Mouse (Mus musculus): ENCODE results near the gene Rbm48. TPM values are rescaled to one million over a fixed set of nuclear protein-coding genes. Genes with fewer than 3 reads are reported as not detected.
A peak's percentile ranks its signal among the peaks of the same experiment; 100 is the strongest.
"Not testable (repeated sequence)": the region's sequence is repeated elsewhere in the genome, so short reads cannot be mapped to it uniquely, and the experiment has no call there.

The Rbm48 gene
- total RNA-seq (2021), result 10 to 100 TPM; 11.8 to 13.9 TPM

DNA sequence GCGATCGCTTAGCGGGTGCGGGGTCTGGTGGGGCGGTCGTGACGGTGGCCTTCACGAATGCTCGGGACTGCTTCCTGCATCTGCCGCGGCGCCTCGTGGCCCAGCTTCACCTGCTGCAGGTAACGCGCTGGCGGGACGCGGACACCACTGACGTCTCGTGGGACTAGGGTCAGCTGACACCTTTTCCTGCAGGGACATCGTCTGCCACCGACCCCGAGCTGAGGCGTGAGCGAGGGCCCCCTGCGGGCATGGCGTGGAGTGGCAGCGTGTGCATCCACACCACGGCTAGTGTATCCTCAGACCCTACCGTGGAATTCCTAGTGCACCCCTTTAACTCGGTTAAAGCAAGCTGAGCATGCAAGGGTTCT lies at the start of gene Rbm48:
TSS of gene Rbm48 (minus strand) at position 187 of the 368 bp plus-strand sequence.
- DNase-seq, result peak; percentile 75 to 82

DNA sequence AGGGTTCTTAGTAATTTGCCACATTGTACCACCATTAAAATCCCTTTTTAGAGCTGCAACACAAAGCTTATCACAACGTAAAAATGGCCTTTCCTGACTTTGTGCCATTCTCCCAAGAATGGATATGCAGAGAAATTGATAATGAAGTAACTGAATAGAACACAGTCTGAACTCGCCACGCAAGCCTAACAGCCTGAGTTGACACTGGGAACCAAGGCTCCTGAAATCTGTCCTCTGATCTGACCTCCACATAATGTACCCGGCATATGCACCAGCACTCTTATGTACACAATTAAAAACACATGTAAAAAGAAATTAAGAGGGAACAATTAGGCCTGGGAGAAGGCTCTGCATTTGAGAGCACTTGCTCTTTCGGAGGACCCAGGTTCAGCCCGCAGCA lies 48.9 kb upstream of the Rbm48 start:
- DNase-seq, result no peak

DNA sequence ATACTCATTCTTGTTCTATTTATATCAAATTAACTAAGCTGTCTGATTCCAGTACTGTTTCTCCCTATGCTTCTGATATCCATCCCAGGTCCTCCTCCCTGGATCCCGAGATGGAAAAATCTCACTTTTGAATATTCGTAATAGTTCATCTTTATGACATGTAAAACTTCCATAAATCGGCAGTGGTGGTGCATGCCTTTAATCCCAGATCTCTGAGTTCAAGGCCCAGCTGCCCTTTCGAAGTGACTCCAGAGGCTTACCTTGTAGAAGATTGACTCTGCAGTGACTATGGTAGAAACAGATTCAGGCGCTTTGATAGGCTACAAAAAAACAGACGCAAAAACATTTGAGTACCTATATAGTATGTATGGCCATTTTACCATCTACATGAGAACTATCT lies 48.2 kb upstream of the Rbm48 start:
- DNase-seq, result no peak

GRCm38 (mm10) chr5:3635286-3635685 lies 38.9 kb upstream of the Rbm48 start:
- DNase-seq, result no peak

- DNase-seq, result no peak
These were observed 37.6 kb upstream of the Rbm48 start for GRCm38 (mm10) chr5:3633951-3634350.

- DNase-seq, result no peak
These were observed 36.9 kb upstream of the Rbm48 start for GRCm38 (mm10) chr5:3633315-3633714.

GRCm38 (mm10) chr5:3632285-3632684 lies 35.9 kb upstream of the Rbm48 start:
- no peak for DNase-seq

GRCm38 (mm10) chr5:3631512-3632271 lies 35.3 kb upstream of the Rbm48 start:
- no peak for DNase-seq

GRCm38 (mm10) chr5:3630055-3630454 lies 33.7 kb upstream of the Rbm48 start:
- DNase-seq, result no peak

DNA sequence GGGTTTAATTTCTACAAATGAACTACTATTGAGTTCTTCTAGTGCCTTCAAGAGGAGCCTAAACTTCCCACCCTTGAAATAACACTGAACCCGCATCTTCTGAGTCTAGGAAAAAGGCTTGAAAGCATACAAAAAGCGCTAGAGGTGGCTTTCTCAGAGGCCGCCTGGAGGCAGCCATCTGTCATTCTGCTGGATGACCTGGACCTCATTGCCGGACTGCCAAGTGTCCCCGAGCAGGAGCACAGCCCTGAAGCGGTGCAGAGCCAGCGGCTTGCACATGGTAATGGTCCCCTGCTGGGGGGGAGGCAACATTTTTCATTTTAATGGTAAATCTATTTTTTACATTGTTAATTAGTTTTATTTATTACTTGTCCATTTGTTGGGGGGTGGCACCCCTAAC lies 24.1 kb upstream of the Rbm48 start:
- no peak for DNase-seq

DNA sequence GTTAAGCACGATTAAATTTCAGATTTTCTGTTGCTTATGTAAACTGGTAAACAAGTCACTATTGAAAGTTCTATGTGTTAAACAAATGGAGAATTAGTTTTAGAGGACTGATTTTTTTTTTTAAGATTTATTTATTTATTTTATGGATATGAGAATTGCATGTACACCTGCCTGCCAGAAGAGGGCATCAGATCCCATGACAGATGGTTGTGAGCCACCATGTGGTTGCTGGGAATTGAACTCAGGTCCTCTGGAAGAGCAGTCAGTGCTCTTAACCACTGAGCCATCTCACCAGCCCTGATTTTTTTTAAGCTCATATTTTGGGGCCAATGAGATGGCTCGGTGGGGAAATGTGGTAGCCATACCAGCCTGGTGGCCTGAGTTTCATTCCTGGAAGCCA lies 15.4 kb upstream of the Rbm48 start:
- not testable (repeated sequence) for DNase-seq

GRCm38 (mm10) chr5:3609241-3609640 lies 12.9 kb upstream of the Rbm48 start:
- DNase-seq, result no peak

- DNase-seq, result no peak
These were observed 10.7 kb upstream of the Rbm48 start for GRCm38 (mm10) chr5:3607114-3607513.

- DNase-seq, result no peak
These were observed 4.4 kb upstream of the Rbm48 start for GRCm38 (mm10) chr5:3600790-3601189.

GRCm38 (mm10) chr5:3600298-3600697 lies 3.9 kb upstream of the Rbm48 start:
- DNase-seq, result no peak

DNA sequence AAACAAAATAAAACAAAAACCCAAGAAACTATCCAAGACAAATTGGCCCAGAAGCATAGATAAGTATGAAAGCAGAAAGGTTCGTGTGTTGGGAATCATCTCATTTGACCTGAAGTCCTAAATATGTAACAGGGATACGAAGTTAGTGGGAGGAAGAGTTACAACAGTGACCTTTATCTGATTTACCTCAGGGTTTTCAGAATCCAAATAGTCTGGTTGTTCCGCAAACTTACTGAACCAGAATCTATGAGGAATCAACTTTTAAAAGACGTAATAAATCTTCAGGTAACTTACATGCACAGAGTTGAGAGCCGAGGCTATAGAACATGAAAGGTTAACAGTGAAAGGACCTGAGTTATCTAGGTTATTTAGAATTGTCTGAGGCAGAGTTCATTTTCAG lies 2.4 kb upstream of the Rbm48 start:
- no peak for DNase-seq

DNA sequence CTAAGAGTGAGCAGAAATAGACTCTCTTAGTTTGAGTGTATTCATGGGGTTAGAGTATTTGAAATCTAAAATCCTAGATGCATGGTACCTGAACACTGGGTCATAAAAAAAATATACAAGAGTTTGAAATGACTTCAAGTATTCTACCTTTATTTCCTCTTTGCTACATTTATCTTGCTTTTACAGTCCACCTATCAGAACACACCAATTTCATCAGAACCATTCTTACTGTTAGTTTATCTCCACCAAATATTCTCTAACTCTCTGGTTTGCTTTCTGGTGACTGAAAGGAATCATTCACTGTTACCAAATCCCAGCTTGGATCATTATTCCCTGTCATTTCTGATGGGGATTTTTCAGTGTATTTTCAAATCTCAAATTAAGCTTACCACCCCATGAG lies 786 bp upstream of the Rbm48 start:
- DNase-seq, result no peak

DNA sequence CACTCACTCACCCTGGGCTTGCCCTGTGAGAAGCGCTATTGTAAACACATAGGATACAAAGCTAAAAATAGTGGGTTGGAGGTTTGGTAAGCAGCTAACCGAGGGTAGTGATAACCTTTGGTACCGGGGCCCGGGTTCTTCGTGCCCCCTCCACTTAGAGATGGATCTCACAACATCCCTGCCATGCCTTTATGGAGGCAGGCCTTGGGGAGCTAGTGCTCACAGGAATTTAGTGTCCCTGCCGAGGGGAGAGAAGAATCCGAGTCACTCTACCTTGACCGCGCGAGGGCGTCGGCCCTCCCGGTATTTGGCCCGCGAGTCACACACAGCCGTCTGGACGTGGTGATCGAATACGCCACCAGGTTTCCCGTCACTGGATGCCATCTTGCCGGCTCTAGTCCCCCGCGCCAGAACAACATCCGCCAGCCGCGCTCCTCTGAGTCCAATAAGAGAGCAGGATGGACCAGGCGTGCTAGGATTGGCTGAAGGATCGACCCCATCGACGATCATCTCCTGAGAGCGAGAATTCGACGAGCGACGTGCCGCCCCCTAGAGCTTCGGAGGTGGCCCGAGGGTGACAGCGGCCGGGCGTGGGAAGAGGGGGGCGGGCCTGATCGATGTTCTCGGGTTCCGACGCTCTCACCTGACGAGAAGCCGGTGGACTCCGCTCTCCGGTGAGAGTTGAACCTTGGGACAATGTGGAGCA lies 539 bp downstream of the Rbm48 start, which contains the start of gene Pex1:
TSS of gene Pex1 (plus strand) at position 374 of the 706 bp plus-strand sequence.
- peak; percentile 94 to 95 for DNase-seq

GRCm38 (mm10) chr5:3579066-3579465 lies 17.3 kb downstream of the Rbm48 start:
- no peak for DNase-seq

DNA sequence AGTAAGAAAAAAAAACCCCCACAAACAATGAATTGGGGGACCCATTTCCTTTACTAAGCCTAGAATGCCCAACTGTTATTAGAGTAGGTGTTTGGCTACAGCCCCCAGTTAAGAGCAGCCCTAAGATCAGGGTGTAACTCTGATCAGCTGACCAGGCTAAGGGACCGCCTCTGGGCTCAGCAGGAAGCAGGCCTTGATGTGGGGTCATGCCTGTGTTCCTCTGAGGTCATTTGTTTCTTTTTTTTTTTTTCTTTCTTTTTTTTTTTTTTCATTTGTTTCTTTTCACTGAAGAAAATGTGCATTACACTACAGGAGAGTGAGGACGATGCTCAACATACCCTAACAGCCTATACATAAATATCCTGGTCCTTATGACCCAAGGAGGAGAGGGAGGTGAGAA lies 18.4 kb downstream of the Rbm48 start:
- no peak for DNase-seq

DNA sequence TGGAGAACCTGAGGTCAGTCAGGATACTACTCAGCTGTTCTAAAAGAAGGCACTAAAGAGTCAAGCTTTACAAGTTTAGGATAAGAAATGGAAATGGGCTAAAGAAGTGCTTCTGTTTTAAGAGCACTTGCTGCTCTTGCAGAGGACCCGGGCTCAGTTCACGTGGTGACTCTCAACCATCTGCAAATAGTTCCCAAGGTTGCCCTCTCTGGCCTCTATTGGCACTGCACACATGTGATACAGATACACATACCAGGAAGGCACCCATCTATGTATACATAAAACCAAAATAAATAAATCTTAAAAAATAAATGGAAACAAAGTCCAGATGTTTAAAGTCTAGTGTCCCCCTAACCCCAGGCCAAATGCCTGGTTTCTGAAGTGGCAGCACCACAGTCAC lies 21.6 kb downstream of the Rbm48 start:
- no peak for DNase-seq

- DNase-seq, result no peak
These were observed 25.1 kb downstream of the Rbm48 start, which contains the start of gene 1700109H08Rik for GRCm38 (mm10) chr5:3571266-3571665. Gene 1700109H08Rik (plus strand): TSS chr5:3571566.

- DNase-seq, result no peak
These were observed 42.2 kb downstream of the Rbm48 start for GRCm38 (mm10) chr5:3554198-3554597.

- no peak for DNase-seq
These were observed 44.9 kb downstream of the Rbm48 start for GRCm38 (mm10) chr5:3551481-3551880.
